Mouse (Mus musculus): ENCODE measurements around the gene D930020B18Rik. TPM values are rescaled to one million over a fixed set of nuclear protein-coding genes. Genes with fewer than 3 reads are reported as not detected.

D930020B18Rik gene
- total and polyA plus RNA-seq, 2 experiments = not detected

GRCm38 (mm10) chr10:121705399-121706163, 64.2 kb downstream of the D930020B18Rik start:
- DNase-seq (ENCODE audit: extremely low read depth, low read depth, low spot score) = peak; percentile 83
- no peak for TF ChIP-seq CTCF (IDR thresholded peaks at IDR 0.05; ENCODE audit: low read depth, low read length)
- TF ChIP-seq POLR2A (IDR thresholded peaks at IDR 0.05; ENCODE audit: extremely low read depth, insufficient read depth, low read length) = no peak
- Histone ChIP-seq H3K4me3 (ENCODE audit: insufficient read depth, low read depth, low read length) (no peak overlapping the region), H3K79me2 (ENCODE audit: control insufficient read depth, insufficient read depth, low read length) (no peaks in the 10 kb centered on the region), H3K27me3 (ENCODE audit: control insufficient read depth, insufficient read depth, low read length) (no peaks in the 10 kb centered on the region), H3K9ac (ENCODE audit: low read depth, low read length) (no peak overlapping the region), H3K4me1 (ENCODE audit: control insufficient read depth, insufficient read depth, low read length) (no peaks in the 10 kb centered on the region), H3K36me3 (ENCODE audit: control insufficient read depth, insufficient read depth, low read length) (no peaks in the 10 kb centered on the region), H3K27ac (replicated peaks; ENCODE audit: insufficient read depth, low read depth, low read length) (no peak overlapping the region)
- WGBS = 67% methylated on average over 15 of the region's 15 CpGs

- DNase-seq (ENCODE audit: extremely low read depth, low read depth, low spot score) = no peak
- Histone ChIP-seq H3K27ac (replicated peaks; ENCODE audit: insufficient read depth, low read depth, low read length) (no peak overlapping the region), H3K9ac (ENCODE audit: low read depth, low read length) (no peak overlapping the region), H3K4me1 (ENCODE audit: control insufficient read depth, insufficient read depth, low read length) (no peaks in the 10 kb centered on the region), H3K4me3 (ENCODE audit: insufficient read depth, low read depth, low read length) (no peak overlapping the region), H3K36me3 (ENCODE audit: control insufficient read depth, insufficient read depth, low read length) (no peaks in the 10 kb centered on the region), H3K79me2 (ENCODE audit: control insufficient read depth, insufficient read depth, low read length) (no peaks in the 10 kb centered on the region), H3K27me3 (ENCODE audit: control insufficient read depth, insufficient read depth, low read length) (no peaks in the 10 kb centered on the region)
- no peak for TF ChIP-seq POLR2A (IDR thresholded peaks at IDR 0.05; ENCODE audit: extremely low read depth, insufficient read depth, low read length)
- no peak for TF ChIP-seq CTCF (IDR thresholded peaks at IDR 0.05; ENCODE audit: low read depth, low read length)
Observed at GRCm38 (mm10) chr10:121716862-121717261, 75.5 kb downstream of the D930020B18Rik start.

- no peak overlapping the region for H3K4me3 ChIP-seq (ENCODE audit: insufficient read depth, low read depth, low read length)
- TF ChIP-seq POLR2A (IDR thresholded peaks at IDR 0.05; ENCODE audit: extremely low read depth, insufficient read depth, low read length) (no peak), CTCF (IDR thresholded peaks at IDR 0.05; ENCODE audit: low read depth, low read length) (no peak)
- H3K79me2 ChIP-seq (ENCODE audit: control insufficient read depth, insufficient read depth, low read length) = no peaks in the 10 kb centered on the region
- 95% methylated on average over 18 of the region's 18 CpGs for WGBS
- no peaks in the 10 kb centered on the region for H3K27me3 ChIP-seq (ENCODE audit: control insufficient read depth, insufficient read depth, low read length)
- H3K36me3 ChIP-seq (ENCODE audit: control insufficient read depth, insufficient read depth, low read length) = no peaks in the 10 kb centered on the region
- no peak for DNase-seq (ENCODE audit: extremely low read depth, low read depth, low spot score)
- H3K4me1 ChIP-seq (ENCODE audit: control insufficient read depth, insufficient read depth, low read length) = no peaks in the 10 kb centered on the region
- H3K9ac ChIP-seq (ENCODE audit: low read depth, low read length) = no peak overlapping the region
- no peak overlapping the region for H3K27ac ChIP-seq (replicated peaks; ENCODE audit: insufficient read depth, low read depth, low read length)
Observed at GRCm38 (mm10) chr10:121718896-121719585, 77.7 kb downstream of the D930020B18Rik start.

- H3K27me3 ChIP-seq (ENCODE audit: control insufficient read depth, insufficient read depth, low read length) = no peaks in the 10 kb centered on the region
- WGBS = 96% methylated on average over 13 of the region's 13 CpGs
Observed at GRCm38 (mm10) chr10:121720701-121721100, 79.3 kb downstream of the D930020B18Rik start.

GRCm38 (mm10) chr10:121726505-121726904, 85.1 kb downstream of the D930020B18Rik start:
- Histone ChIP-seq H3K36me3 (ENCODE audit: control insufficient read depth, insufficient read depth, low read length) (no peaks in the 10 kb centered on the region), H3K27me3 (ENCODE audit: control insufficient read depth, insufficient read depth, low read length) (no peaks in the 10 kb centered on the region), H3K79me2 (ENCODE audit: control insufficient read depth, insufficient read depth, low read length) (no peaks in the 10 kb centered on the region), H3K27ac (replicated peaks; ENCODE audit: insufficient read depth, low read depth, low read length) (no peak overlapping the region), H3K4me1 (ENCODE audit: control insufficient read depth, insufficient read depth, low read length) (no peaks in the 10 kb centered on the region), H3K9ac (ENCODE audit: low read depth, low read length) (no peak overlapping the region), H3K4me3 (ENCODE audit: insufficient read depth, low read depth, low read length) (no peak overlapping the region)
- 71% methylated on average over 4 of the region's 4 CpGs for WGBS
- TF ChIP-seq CTCF (IDR thresholded peaks at IDR 0.05; ENCODE audit: low read depth, low read length) (no peak), POLR2A (IDR thresholded peaks at IDR 0.05; ENCODE audit: extremely low read depth, insufficient read depth, low read length) (no peak)
- DNase-seq (ENCODE audit: extremely low read depth, low read depth, low spot score) = no peak

More at GRCm38 (mm10) chr10:121720701-121721100, 79.3 kb downstream of the D930020B18Rik start:
- TF ChIP-seq POLR2A (IDR thresholded peaks at IDR 0.05; ENCODE audit: extremely low read depth, insufficient read depth, low read length) (no peak), CTCF (IDR thresholded peaks at IDR 0.05; ENCODE audit: low read depth, low read length) (no peak)
- Histone ChIP-seq H3K4me3 (ENCODE audit: insufficient read depth, low read depth, low read length) (no peak overlapping the region), H3K9ac (ENCODE audit: low read depth, low read length) (no peak overlapping the region), H3K36me3 (ENCODE audit: control insufficient read depth, insufficient read depth, low read length) (no peaks in the 10 kb centered on the region), H3K79me2 (ENCODE audit: control insufficient read depth, insufficient read depth, low read length) (no peaks in the 10 kb centered on the region), H3K4me1 (ENCODE audit: control insufficient read depth, insufficient read depth, low read length) (no peaks in the 10 kb centered on the region), H3K27ac (replicated peaks; ENCODE audit: insufficient read depth, low read depth, low read length) (no peak overlapping the region)
- DNase-seq (ENCODE audit: extremely low read depth, low read depth, low spot score) = no peak

GRCm38 (mm10) chr10:121727151-121727550, 85.8 kb downstream of the D930020B18Rik start:
- Histone ChIP-seq H3K27ac (replicated peaks; ENCODE audit: insufficient read depth, low read depth, low read length) (no peak overlapping the region), H3K9ac (ENCODE audit: low read depth, low read length) (no peak overlapping the region), H3K4me1 (ENCODE audit: control insufficient read depth, insufficient read depth, low read length) (no peaks in the 10 kb centered on the region), H3K4me3 (ENCODE audit: insufficient read depth, low read depth, low read length) (no peak overlapping the region), H3K36me3 (ENCODE audit: control insufficient read depth, insufficient read depth, low read length) (no peaks in the 10 kb centered on the region), H3K79me2 (ENCODE audit: control insufficient read depth, insufficient read depth, low read length) (no peaks in the 10 kb centered on the region), H3K27me3 (ENCODE audit: control insufficient read depth, insufficient read depth, low read length) (no peaks in the 10 kb centered on the region)
- TF ChIP-seq CTCF (IDR thresholded peaks at IDR 0.05; ENCODE audit: low read depth, low read length) (no peak), POLR2A (IDR thresholded peaks at IDR 0.05; ENCODE audit: extremely low read depth, insufficient read depth, low read length) (no peak)
- 67% methylated on average over 4 of the region's 4 CpGs for WGBS
- DNase-seq (ENCODE audit: extremely low read depth, low read depth, low spot score) = no peak
